Mouse (Mus musculus) brain, embryonic 14.5 days (tissue): ENCODE data around the gene Sash1.

Source experiments
- CTCF ChIP-seq: fragments of 200-500 bp; IDR thresholded peaks from 2 replicates; pipeline ENCODE4 v1.5.1; 2012; ENCODE audit warnings: inconsistent platforms, mild to moderate bottlenecking, moderate library complexity, borderline replicate concordance; ENCODE audit not compliant: insufficient read depth, insufficient read length; ENCODE audit errors: extremely low read depth
- POLR2A ChIP-seq: fragments of 200-500 bp; IDR thresholded peaks from 2 replicates; pipeline ENCODE4 v1.6.1; 2012; ENCODE audit warnings: mild to moderate bottlenecking, inconsistent platforms, borderline replicate concordance; ENCODE audit not compliant: poor library complexity, insufficient read depth, insufficient read length, severe bottlenecking; ENCODE audit errors: extremely low read depth

DNA sequence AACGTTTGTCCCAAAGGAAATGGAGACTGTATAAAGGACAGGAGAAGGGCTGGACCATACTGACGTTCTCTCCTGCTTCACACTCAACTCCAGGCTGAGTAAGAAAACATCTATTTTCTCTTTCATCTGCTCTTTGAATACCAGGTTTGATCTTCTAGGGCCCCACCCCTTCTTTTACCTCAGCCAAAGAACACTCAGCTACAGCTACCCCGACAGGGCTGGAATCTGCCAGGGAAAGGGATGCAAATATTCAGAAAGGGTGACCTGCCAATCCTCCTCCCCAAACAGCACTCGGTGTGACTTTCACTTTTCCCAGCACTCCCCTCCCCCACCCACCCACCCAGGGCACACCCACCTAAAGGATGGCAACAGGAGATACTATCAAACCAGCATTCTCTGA, 2.2 kb downstream of the Sash1 start:
- TF ChIP-seq POLR2A (no peak), CTCF (no peak)
